Mouse (Mus musculus) left cerebral cortex, adult 9 months (tissue): ENCODE measurements at regions not wholly inside any gene's neighbourhood (a gene's known extent, or its start where the extent isn't known, plus 50 kb on each side); places are given as distances from the start of the nearest gene placed in this dataset.

ENCODE experiments used
- DNase-seq, 2 experiments: peaks; one replicate each; pipeline ENCODE4 v3.0.0; 2022; ENCODE audit warnings: low spot score in 2 of 2

GRCm38 (mm10) chr14:112895561-112895960, 418.8 kb upstream of the Tpm3-rs7 start:
- peak in 1 of 2 experiments; percentile 12 for DNase-seq

- no peak for DNase-seq
Measured at GRCm38 (mm10) chr14:112901171-112901570, 413.2 kb upstream of the Tpm3-rs7 start.

GRCm38 (mm10) chr14:112917148-112917547, 397.3 kb upstream of the Tpm3-rs7 start:
- DNase-seq = no peak
